Mouse (Mus musculus) urinary bladder, postnatal 25 days (tissue): ENCODE measurements around the gene Dcpp1.

Experiments used
- DNase-seq: peaks from one replicate; pipeline ENCODE4 v3.0.0; 2022; ENCODE audit warnings: low spot score

The Dcpp1 gene

DNA sequence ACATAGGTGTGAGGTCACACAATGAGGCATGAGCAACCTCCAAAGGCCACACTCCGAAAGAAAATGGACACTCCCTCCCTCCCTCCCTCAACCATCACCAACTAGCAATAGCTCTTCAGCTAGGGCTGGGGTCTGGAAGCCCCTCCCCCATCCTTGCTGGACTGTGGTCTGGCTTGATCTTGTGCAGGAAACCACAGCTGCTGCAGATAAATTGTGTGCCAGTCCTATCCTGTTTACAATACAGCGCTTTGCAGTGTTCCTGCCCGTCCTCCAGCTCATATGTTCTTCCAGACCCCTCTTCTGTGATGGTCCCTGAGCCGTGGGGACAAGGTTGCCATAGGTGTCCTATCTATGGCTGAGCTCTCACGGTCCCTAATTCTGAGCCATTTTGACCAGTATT lies 50.5 kb downstream of the Dcpp1 start:
- DNase-seq = no peak
